Mouse (Mus musculus) erythroblast, embryonic 14.5 days (primary cell): Measurements from ENCODE around the gene Actg1.

Experiments
- GATA1 ChIP-seq: IDR thresholded peaks from 2 replicates; pipeline ENCODE4 v1.6.1; 2012; ENCODE audit warnings: low read length, inconsistent platforms, mixed read lengths
- TAL1 ChIP-seq: IDR thresholded peaks from 3 replicates; pipeline ENCODE4 v1.6.1; 2012; ENCODE audit warnings: low read length, inconsistent platforms, mixed read lengths

- TF ChIP-seq TAL1 (no peak), GATA1 (no peak)
Observed at GRCm38 (mm10) chr11:120339978-120340513, 8.3 kb downstream of the Actg1 start.
